Mouse (Mus musculus) embryonic facial prominence, embryonic 14.5 days (tissue): ENCODE measurements around the gene Mettl6. TPM values are rescaled to one million over a fixed set of nuclear protein-coding genes. Genes with fewer than 3 reads are reported as not detected.
A peak's percentile ranks its signal among the peaks of the same experiment; 100 is the strongest.

Experiments used
- ATAC-seq: fragments of 200-750 bp; cut with Nextera tagmentation; 2 replicates; pipeline ENCODE4 v1.8.0; 2017; ENCODE audit warnings: low read depth, moderate number of reproducible peaks, moderate TSS enrichment
- DNase-seq: peaks from one replicate; pipeline ENCODE4 v3.0.0-alpha.2; 2015; ENCODE audit warnings: low spot score
- H3K27ac ChIP-seq: fragments of 300-500 bp; sonication (generic); replicated peaks from 2 replicates; pipeline ENCODE4 v1.5.1; 2014; ENCODE audit warnings: low read depth, mild to moderate bottlenecking, low read length, moderate library complexity
- H3K27me3 ChIP-seq: fragments of 300-500 bp; sonication (generic); replicated peaks from 2 replicates; pipeline ENCODE4 v1.6.1; 2014; ENCODE audit warnings: low read length; ENCODE audit not compliant: control insufficient read depth, insufficient read depth
- H3K36me3 ChIP-seq: fragments of 300-500 bp; sonication (generic); 2 replicates; pipeline ENCODE4 v1.6.1; 2014; ENCODE audit warnings: low read length, mixed read lengths; ENCODE audit not compliant: control insufficient read depth, insufficient read depth
- H3K4me1 ChIP-seq: fragments of 300-500 bp; sonication (generic); 2 replicates; pipeline ENCODE4 v1.6.1; 2014; ENCODE audit warnings: antibody characterized with exemption, low read length; ENCODE audit not compliant: control insufficient read depth, insufficient read depth
- H3K4me2 ChIP-seq: fragments of 300-500 bp; sonication (generic); 2 replicates; pipeline ENCODE4 v1.6.1; 2014; ENCODE audit warnings: low read depth, mild to moderate bottlenecking, low read length, moderate library complexity, mixed read lengths
- H3K4me3 ChIP-seq: fragments of 300-500 bp; sonication (generic); 2 replicates; pipeline ENCODE4 v1.5.1; 2014; ENCODE audit warnings: low read depth, mild to moderate bottlenecking, low read length
- H3K9ac ChIP-seq: fragments of 300-500 bp; sonication (generic); 2 replicates; pipeline ENCODE4 v1.6.1; 2014; ENCODE audit warnings: low read depth, mild to moderate bottlenecking, low read length, moderate library complexity, mixed read lengths
- H3K9me3 ChIP-seq: fragments of 300-500 bp; sonication (generic); 2 replicates; pipeline ENCODE4 v1.6.1; 2016; ENCODE audit warnings: low read length; ENCODE audit not compliant: control insufficient read depth
- WGBS: fragments of 180-500 bp; shearing (Covaris S2); extraction: QIAGEN DNeasy Blood & Tissue Kit; methylation state at CpG from one replicate; pipeline ENCODE4 v1.1.7; 2014; 5-methylcytosine and 5-hydroxymethylcytosine counted together
- polyA plus RNA-seq: library from polyadenylated mRNA; unstranded; fragments of >200 nt; fragmentation: Nextera tagmentation; extraction: Ambion mirVana; gene quantifications from 2 replicates; pipeline ENCODE4 v1.2.1, GENCODE M21; 2014

Gene Mettl6
- polyA plus RNA-seq, 1 experiment from 2014 or later = 54.0 TPM

DNA sequence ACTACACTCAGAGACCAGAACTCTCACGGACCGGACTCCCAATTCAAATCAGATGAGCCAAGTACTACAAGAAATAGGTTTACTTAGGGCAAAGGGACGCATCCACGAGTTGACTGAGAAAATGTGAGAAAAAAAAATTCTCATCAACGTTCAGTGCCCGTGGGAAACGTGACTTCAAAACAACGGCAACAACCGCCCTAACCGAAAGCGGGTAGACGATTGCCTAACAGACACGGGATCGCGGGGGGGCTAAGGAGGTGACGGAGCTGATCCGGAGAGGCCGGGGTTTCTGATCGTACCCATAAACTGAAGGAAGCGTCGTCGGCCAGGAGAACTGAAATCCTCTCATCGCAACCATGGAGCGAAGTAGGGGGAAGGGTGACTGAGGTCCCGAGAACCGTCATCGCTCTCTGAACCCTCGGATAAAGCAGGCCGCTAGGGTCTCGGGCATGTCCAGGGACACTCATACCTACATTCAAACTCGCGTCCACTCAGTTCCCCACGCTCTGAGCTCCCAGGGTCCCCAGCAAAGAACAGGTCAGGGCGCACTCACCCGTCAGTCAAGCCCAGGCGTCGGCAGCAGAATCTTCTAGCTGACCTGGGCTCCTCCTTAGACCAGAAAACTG, 378 bp downstream of the Mettl6 start, which contains the start of gene Eaf1:
Gene Eaf1 (plus strand): TSS at position 51 of the 626 bp plus-strand sequence.
- Histone ChIP-seq H3K4me2 (peak within 1 kb of the TSS; percentile 95), H3K36me3 (peaks cover 29% of the 10 kb centered on the region), H3K4me1 (peaks cover 22% of the 10 kb centered on the region), H3K9ac (peak within 1 kb of the TSS; percentile 94), H3K4me3 (peak within 1 kb of the TSS; percentile 91), H3K27me3 (no peaks in the 10 kb centered on the region), H3K9me3 (no peaks in the 10 kb centered on the region), H3K27ac (peak within 1 kb of the TSS; percentile 88)
- DNase-seq = no peak
- WGBS = 1% methylated on average over 37 of the region's 37 CpGs
- peak; percentile 55 for ATAC-seq

DNA sequence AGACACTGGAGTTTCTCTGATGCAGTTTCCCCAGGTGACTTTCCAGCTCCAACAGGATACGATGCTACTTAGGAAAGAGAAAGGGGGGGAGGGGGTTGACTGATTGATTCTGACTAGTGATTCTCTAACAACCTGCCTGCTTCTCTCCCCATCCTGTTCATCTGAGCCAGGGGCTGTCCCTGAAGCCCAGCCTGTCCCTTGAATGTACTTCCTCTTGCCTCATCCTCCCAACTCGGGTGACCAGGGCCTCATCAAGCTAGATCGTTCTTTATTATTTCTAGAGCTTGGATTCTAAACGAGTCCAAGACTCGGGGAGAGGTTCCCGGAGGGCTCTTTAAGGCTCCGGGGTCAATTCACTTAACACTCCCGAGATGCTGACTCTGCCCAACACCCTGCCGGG, 939 bp downstream of the Mettl6 start:
- 32% methylated on average over 9 of the region's 9 CpGs for WGBS
- DNase-seq (no peak), ATAC-seq (no peak)
- Histone ChIP-seq H3K36me3 (peaks cover 32% of the 10 kb centered on the region), H3K27me3 (no peaks in the 10 kb centered on the region), H3K4me2 (peak overlapping the region; percentile 95), H3K27ac (no peak overlapping the region), H3K9me3 (no peaks in the 10 kb centered on the region), H3K4me3 (peak overlapping the region; percentile 91), H3K9ac (peak overlapping the region; percentile 94), H3K4me1 (peaks cover 22% of the 10 kb centered on the region)

DNA sequence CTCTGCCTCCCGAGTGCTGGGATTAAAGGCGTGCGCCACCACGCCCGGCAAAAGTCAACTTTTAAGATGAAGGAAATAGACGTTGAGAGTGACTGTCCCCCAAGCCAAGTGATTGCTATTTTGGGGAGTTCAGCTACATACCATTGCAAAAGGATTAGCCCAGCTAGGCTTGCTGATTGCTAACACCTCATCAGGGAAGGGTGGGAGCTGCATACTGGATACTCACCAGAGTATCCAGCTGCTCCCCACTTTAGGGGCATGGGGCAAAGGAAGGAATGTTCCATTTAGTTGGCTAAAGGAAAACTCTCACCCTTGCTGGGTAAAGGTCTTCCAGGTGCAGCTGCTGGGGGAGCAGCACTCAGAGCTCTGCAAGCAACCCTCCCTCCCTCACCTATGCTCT, 6.8 kb downstream of the Mettl6 start:
- Histone ChIP-seq H3K36me3 (peaks cover 78% of the 10 kb centered on the region), H3K4me2 (no peak overlapping the region), H3K4me1 (peaks cover under 1% of the 10 kb centered on the region; the same call in 1 of the 2 replicates), H3K9ac (no peak overlapping the region), H3K27ac (no peak overlapping the region), H3K4me3 (no peak overlapping the region), H3K27me3 (no peaks in the 10 kb centered on the region), H3K9me3 (no peaks in the 10 kb centered on the region)
- no peak for DNase-seq
- WGBS = 91% methylated on average over 6 of the region's 6 CpGs
- ATAC-seq = no peak

DNA sequence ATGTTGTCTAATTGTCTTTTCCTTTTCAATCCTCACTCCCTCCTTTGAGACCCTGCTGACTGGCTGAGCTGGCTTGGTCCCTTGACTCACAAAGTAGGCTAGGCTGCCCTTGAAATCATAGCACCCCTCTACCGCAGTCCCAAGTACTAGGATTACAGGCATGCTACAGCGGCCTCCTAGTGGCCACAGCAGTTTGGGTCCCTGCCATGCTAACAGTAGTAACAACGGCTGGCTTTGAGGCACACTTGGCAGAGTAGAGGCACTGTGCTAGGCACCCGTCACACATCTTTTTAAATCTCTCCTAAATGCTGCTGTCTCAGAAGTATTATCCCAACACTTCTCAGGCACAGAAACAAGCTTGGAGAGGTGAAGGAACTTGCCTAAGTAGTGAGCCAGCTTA, 8.4 kb downstream of the Mettl6 start:
- Histone ChIP-seq H3K4me2 (no peak overlapping the region), H3K4me3 (no peak overlapping the region), H3K9ac (no peak overlapping the region), H3K27me3 (no peaks in the 10 kb centered on the region), H3K9me3 (no peaks in the 10 kb centered on the region), H3K36me3 (peaks cover 80% of the 10 kb centered on the region), H3K27ac (no peak overlapping the region), H3K4me1 (no peaks in the 10 kb centered on the region)
- 79% methylated on average over 4 of the region's 4 CpGs for WGBS
- DNase-seq (no peak), ATAC-seq (no peak)

DNA sequence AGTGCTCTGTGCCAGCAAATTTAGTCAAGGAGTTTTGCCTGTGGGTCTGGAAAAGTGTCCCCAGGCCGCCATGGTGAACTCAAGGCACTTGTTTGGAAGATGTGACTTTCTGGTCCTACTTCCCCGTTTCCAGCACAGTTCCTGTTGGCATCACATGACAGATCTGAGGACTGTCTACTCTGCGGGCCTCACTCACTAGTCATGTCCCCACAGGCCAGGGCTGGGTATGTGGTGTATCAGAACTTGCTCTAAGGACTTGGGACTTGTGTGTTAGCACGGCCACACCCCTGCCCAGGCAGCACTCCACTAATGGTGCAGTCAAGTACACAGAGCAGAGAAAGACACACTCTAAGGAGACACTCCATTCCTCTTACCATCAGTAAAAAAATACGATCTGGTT, 12.4 kb downstream of the Mettl6 start:
- no peak for ATAC-seq
- WGBS = 93% methylated on average over 5 of the region's 5 CpGs
- no peak for DNase-seq
- no peaks in the 10 kb centered on the region for H3K27me3 ChIP-seq
- no peak overlapping the region for H3K27ac ChIP-seq
- H3K4me1 ChIP-seq = no peaks in the 10 kb centered on the region
- H3K9ac ChIP-seq = no peak overlapping the region
- H3K4me3 ChIP-seq = no peak overlapping the region
- no peak overlapping the region for H3K4me2 ChIP-seq
- H3K9me3 ChIP-seq = no peaks in the 10 kb centered on the region
- H3K36me3 ChIP-seq = peaks cover 87% of the 10 kb centered on the region

DNA sequence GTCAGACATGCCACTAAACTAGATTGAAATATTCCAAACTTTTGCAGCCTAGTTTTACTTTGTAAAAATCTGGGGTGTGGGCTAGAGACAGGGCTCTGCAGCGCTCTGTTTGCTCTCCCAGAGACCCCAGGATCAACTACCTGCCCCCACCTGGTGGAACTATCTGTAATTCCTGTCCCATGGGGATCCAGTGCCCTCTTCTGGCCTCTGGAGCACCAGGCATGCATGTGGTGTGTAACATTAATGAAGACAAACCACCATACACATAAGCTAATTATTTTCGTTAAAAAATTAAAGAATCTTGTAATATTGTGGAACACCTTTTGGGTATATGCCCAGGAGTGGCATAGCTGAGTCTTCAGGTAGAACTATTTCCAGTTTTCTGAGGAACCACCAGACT, 21.5 kb downstream of the Mettl6 start:
- Histone ChIP-seq H3K9ac (no peak overlapping the region), H3K4me1 (no peaks in the 10 kb centered on the region), H3K27ac (no peak overlapping the region), H3K4me2 (no peak overlapping the region), H3K9me3 (no peaks in the 10 kb centered on the region), H3K4me3 (no peak overlapping the region), H3K36me3 (no peaks in the 10 kb centered on the region), H3K27me3 (no peaks in the 10 kb centered on the region)
- no peak for ATAC-seq
- 84% methylated on average over 2 of the region's 2 CpGs for WGBS
- DNase-seq = no peak

DNA sequence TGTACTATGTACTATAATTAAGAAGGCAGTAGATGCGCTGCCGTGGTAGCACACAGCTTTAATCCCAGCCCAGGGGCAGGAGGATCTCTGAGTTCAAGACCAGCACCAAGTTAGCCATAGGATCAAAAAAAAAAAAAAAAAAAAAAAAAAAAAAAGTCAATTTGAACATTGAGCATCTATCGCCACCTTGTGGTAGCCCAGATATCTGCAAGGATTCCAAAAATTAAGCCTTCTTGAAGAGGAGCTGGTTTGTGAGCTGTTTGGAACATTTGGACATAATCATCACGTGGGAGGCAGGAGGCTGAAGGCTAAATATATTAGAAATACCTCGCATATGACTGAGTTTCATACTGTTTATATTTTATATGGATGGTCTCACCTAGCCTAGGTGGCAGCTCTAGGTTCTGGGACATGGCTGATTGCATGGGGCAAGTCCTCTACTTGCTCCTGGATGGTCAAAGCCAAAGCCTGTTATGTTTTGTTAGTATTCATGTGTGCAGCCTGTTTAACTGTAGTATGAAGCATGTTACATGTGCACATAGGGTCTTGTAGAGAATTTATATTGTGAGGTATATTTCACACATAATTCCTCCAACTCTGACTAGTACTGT, 22.3 kb downstream of the Mettl6 start:
- peak; percentile 71 for DNase-seq
- 4% methylated on average over 5 of the region's 5 CpGs for WGBS

DNA sequence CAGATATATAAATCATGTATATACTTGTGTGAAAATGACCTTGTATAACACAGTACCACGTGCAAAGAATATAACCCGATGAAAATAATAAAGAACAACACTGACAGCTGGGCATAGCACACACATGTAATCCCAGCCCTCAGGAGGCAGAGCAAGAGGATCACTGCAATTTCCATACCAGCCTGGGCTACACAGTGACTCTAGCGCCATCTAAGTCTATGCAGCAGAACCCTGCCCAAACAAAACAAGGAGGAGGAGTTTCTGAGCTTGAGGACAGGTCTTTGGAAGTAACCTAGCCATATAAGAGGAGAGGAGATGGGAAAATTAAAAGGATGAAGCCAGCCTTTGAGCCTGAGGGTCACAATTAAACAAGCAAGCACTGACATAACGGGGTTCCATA, 25.1 kb downstream of the Mettl6 start:
- no peak overlapping the region for H3K4me3 ChIP-seq
- H3K9me3 ChIP-seq = no peaks in the 10 kb centered on the region
- 57% methylated on average over 4 of the region's 4 CpGs for WGBS
- no peaks in the 10 kb centered on the region for H3K27me3 ChIP-seq
- H3K4me2 ChIP-seq = no peak overlapping the region
- DNase-seq (no peak), ATAC-seq (no peak)
- no peaks in the 10 kb centered on the region for H3K4me1 ChIP-seq
- H3K27ac ChIP-seq = no peak overlapping the region
- no peaks in the 10 kb centered on the region for H3K36me3 ChIP-seq
- no peak overlapping the region for H3K9ac ChIP-seq

More for the DNA sequence above, 22.3 kb downstream of the Mettl6 start:
- Histone ChIP-seq H3K4me1 (no peaks in the 10 kb centered on the region), H3K27me3 (no peaks in the 10 kb centered on the region), H3K9ac (no peak overlapping the region), H3K4me3 (no peak overlapping the region), H3K9me3 (no peaks in the 10 kb centered on the region), H3K36me3 (no peaks in the 10 kb centered on the region), H3K27ac (no peak overlapping the region), H3K4me2 (no peak overlapping the region)
- ATAC-seq = no peak

DNA sequence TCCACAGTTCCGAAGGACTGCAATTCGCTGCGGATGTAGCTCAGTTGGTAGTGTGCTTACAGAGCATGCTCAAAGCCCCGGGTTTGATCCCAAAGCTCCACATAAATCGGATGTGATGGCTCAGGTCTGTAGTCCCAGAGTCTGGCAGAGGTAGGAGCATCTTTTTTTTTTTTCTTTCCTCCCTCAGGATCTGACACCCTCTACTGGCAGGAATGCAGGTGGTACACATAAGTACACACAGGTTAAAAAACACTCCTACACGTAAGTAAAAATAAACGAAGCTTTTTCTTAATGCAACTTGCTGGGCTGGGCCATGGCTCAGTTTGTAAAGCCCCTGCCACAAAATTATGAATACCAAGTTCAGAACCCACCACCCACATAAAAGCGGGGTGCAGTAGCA, 30.7 kb downstream of the Mettl6 start:
- H3K4me2 ChIP-seq = no peak overlapping the region
- DNase-seq = no peak
- no peaks in the 10 kb centered on the region for H3K4me1 ChIP-seq
- H3K36me3 ChIP-seq = no peaks in the 10 kb centered on the region
- no peak overlapping the region for H3K4me3 ChIP-seq
- 54% methylated on average over 8 of the region's 8 CpGs for whole genome bisulfite sequencing
- no peak for ATAC-seq
- H3K9ac ChIP-seq = no peak overlapping the region
- no peaks in the 10 kb centered on the region for H3K27me3 ChIP-seq
- H3K9me3 ChIP-seq = no peaks in the 10 kb centered on the region
- no peak overlapping the region for H3K27ac ChIP-seq
